Mouse (Mus musculus) right cerebral cortex, adult 2 months (tissue): ENCODE data around the gene Arhgef19.

Experiments used
- DNase-seq, 2 experiments: peaks; one replicate each; pipeline ENCODE4 v3.0.0; 2021 to 2022; ENCODE audit warnings: low spot score in 2 of 2

The Arhgef19 gene

DNA sequence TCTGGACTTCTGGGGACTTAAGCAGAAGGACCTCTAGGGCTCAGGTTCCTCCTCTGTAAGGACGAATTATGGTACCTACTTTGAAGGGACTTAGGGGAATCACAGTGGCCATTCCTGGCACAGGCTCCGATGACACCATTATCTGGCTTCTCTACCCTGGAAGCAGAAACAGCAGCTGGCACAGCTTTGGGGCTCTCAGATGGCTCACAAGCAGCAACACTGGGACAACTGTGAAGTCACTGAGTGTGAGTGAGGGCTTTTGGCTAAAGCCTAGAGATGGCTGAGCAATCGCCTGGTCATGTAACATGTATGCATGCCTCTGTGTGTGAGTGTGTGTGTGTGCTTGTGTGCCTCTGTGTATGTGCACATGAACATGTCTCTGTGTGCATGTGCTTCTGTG lies 2.4 kb upstream of the Arhgef19 start:
- no peak for DNase-seq

DNA sequence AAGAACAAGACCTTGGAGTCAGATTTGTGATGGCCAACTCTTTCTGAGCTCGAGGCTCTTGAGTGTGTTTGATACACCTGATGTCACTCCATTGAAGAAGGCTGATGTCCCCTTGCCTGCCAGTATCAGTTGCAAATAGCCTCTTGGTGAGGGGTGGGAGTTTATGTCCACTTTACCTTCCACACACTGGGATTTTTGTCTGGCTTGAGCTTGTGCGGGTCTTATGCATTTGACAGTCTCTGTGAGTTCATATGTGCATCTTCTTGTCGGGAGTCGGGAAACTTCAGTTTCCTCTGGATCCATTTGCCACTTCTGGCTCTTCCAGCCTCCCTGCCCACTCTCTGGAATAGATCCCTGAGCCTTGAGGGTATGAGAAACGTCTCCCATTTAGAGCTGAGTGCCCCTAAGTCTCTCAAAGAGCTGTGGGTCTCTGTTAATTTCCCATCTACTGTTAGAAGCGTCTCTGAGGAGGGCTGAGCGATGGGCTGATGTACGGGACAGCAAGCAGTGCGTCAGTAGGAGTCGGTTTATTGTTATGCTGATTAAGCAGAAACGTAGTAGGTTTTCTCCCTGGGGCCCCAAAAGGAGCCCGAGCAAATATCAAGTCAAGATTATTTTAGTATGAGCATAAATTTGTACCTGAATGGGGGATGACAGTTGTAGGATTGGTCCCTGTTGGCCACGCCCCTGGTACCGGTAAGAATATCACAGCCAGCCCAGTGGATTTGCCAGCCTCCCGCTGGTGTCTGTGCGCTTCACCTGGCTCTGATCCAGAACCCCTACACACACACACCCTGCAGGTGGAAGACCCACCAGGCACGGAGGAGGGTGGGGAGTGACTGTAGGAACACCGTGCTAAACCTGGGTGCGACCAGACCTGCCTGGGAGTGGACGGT lies 559 bp upstream of the Arhgef19 start:
- DNase-seq, result no peak

DNA sequence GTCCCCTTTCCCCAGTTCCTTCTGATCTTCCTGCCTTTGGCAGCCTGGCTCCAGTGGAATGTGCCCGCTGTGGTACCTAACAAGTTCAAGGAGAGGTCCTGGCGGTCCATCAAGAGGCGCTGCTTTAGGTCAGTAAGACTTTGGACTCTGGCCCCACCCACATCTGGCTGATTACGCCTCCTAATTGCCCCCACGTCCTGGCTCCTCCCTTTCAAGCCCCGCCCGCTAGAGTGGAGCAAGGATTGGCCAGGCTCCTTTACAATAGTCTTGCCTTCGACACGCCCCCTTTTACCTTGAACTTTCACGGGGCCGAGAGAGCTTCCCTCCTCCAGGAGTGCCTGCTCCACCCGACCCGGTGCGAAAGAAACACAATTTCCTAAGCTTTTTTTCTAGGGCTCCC lies 1.3 kb downstream of the Arhgef19 start:
- DNase-seq, result no peak

DNA sequence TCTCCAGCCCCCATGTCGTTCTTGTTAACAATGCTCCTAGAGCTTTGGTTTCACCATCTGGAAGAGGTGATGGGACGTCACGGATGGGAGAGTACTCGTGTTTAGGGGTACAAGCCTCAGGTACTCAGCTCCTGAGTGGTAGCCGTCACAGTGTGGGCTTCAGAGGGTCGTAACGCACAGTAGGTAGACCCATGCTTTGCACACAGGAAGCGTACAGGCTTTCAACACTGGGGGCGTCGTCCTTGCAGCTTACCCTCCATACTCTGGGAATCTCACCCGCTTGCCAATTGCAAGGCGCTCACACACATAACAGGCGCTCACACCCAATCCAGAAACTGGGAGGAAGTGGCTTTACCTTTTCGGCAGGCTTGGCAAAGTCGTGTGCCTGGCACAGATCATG lies 2.6 kb downstream of the Arhgef19 start:
- DNase-seq, result no peak

DNA sequence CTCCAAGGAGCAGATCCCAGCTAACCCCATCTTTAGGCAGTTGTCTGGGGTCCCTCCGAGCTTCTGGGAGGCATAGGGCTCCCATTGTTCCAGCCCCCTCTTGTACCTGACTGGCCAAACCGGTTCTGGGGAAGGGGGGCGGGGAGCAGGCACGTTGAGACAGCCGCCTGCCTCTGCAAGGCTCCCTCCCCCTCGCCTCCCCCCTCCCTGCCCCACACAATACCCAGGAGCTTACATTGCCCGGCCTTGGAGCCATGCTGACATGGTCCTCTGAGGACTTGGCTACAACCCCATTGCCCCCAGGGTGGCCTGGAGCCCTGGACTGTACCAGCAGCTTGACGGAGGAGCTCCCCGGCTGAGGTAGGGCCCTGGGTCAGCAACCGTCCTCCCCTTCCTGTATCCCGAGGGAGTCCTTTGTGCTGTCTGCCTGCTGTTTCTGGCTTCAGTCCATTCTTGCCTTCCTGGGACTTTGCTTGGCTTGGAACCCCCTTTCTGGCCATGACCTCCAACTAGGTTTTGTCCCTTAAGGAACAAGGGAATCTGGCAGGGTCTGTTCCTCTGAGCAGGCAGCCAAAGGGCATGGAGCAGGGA lies 3.4 kb downstream of the Arhgef19 start:
- DNase-seq, result no peak

DNA sequence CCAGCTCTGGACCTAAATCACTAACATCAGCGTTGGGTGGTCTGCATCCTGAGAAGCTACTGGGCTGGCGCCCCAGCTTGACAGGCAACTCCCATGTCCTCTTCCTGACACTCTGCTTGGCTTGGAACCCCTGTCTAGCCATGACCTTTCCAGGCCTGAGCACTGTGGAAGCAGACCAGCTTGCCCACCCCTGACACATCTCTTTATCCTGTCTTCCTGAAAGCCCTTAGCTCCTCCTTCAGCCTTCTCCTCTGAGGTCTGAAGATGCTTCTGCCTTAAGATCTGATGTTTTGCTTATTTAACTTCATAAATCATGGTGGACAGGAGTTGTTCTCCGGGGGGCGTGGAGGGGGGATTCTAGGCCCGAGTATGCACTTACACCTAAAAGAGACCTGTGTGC lies 4.3 kb downstream of the Arhgef19 start:
- DNase-seq, result no peak

DNA sequence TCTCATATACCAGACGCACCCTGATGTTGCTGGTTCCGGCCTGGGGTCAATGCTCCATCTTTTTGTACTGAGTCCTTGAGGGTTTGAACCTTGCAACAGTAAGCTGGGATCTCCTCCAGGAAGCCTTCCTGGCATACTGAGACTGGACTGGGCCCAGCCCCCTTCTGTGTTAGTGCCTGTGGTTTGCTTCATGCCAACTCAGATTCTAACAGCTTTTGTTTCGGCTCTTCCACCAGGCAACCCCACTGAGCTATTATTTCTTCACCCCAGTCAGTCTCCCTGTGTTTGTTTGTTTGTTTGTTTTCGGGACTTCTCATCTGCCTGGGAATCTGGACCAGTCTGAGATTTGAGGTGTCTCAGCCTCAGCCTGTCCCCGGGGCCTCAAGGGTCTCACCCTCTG lies 5.1 kb downstream of the Arhgef19 start:
- no peak for DNase-seq

DNA sequence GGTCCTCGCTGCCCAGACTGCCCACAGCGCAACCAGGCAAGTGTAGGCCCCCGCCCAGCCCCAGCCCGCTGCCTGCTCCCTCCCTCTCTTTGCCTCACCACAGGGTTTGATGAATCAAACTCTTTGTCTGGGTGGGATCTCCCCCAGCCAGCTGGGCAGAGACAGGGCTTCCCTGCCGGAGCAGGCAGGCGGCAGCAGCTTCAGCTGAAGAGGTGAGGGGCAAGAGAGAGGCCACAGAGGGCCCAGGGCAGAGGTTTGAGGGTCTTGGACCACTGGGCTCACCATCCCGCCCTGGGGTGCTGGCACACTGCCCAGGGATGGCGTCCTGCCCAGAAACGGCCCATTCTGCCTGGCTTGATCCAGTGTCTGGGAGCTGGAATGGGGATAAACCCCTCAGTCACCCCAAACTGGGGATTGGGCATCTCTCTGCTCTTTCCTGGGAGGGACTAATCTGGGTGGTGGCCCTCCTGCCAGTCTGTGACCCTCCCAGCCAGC lies 5.7 kb downstream of the Arhgef19 start:
- peak; percentile 52 to 54 for DNase-seq

DNA sequence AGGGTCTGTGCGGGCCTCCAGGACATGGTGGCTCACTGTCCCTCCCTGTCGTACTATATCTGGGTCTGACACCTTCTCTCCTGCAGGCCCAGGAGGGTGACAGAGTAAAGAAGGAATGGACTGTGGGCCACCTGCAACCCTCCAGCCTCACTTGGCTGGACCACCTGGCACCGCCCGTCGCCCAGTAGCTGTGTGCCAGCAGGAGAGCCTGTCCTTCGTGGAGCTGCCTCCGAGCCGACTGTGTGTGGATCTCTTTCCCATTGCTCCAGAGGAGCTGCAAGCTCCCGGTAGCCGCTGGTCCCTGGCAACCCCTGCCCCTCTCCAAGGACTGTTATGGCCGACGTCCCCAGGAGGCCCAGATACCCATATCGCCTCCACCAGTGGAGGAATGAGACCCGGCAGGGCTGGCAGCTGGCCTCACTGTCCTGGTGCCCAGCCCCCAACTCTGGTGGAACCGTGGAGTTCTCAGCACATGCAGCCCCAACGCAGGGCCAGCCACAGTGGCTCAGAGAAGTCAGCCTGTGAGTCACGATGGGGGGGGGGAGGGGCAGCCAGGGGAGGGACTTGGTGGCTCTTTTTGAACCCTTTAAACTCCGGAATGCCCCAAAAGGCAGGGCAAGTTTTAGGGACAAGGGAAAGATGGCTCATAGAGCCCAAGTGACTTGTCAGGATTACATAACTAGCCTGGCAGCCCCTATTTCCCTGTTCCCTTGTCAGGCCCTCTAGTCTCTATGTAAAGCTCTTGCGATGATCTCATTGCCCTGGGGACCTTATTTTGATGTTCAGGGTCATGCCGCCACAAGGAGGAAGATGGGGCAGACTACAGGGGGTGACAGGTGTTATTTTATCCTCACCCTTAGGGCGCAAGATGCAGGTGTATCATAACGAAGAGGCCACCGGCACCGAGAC lies 7.0 kb downstream of the Arhgef19 start:
- DNase-seq, result no peak

DNA sequence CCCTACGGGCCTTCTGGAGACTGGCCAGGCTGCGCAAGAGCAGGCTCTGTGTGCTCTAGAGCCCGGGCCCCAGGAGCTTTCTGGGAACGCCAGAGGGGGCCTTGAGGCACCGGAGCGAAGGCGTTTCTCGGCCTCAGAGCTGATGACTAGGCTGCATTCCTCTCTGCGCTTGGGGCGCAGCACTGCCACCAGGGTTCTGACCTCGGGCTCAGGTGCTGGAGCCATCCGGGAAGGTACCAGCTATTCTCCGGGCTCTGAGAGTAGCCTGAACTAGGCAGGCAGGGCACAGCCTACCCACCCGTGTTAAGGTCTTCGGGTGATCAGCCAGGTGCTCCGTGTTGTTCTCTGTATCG lies 7.7 kb downstream of the Arhgef19 start:
- no peak for DNase-seq

DNA sequence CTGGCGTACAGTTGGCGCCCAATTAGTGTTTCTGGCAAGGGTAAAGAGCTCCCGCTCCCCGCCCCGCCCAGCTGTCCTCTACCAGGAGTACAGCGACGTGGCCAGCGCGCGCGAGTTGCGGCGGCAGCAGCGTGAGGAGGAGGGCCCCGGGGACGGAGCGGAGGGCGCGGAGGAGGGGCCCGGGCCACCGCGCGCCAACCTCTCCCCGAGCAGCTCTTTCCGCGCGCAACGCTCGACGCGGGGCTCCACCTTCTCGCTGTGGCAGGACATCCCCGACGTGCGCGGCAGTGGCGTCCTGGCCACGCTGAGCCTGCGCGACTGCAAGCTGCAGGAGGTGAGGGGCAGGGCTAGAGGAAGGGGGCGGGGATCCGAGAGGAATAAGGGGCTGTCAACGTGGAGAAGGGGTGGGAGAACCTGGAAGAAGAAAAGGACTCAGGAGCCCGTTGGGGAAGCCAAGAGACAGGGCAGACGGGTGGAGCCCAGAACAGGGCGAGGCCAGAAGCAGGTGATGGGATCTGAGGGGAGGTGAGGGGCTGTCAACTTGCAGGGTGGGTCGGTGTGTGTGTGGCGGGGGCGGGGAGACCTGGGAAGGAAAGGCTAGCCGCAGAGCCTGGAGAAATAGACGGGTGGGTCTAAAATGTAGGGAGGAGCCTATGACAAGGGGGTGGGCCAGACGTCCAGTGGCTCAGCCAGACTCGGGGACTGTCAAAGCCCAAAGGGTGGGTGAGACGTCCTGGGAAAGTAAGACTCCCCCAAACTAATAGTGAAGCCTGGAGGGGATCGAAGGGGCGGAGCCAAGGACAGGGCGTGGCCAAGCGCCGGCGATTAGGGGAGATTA lies 8.7 kb downstream of the Arhgef19 start:
- no peak for DNase-seq

DNA sequence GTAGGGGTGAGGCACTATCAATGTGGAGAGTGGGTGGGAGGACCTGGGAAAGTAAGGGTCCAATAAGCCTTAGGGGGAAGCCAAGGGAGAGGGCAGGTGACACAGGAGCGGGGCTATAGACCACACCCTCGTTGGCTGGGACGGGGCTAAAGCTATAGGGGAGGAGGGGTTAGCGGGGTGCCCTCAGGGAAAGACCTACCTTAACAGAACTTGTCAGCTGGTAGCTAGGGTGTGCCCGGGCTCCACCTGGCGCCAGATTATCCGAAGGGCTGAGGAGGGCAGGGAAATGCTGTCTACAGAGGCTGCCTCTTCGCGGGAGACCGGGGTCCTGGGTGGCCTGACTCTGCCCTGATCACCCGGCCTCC lies 9.3 kb downstream of the Arhgef19 start:
- no peak for DNase-seq

DNA sequence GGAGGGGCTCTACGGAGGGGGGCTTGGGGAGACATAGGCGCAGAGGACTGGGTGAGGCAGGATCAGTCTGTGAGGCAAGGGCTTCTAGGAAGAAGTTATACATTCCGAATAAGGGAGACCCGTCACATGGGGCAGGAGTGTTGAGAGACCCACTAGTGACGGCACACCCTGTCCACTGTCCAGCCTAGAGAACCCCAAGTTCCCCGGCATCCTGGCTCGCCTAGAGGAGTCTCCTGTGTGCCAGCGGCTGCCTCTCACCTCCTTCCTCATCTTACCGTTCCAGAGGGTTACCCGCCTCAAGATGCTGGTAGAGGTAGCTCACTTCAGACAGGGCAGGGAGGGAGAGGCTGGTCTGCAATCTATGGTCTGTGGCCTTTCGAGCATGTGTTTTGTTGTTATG lies 10.1 kb downstream of the Arhgef19 start:
- DNase-seq, result no peak

DNA sequence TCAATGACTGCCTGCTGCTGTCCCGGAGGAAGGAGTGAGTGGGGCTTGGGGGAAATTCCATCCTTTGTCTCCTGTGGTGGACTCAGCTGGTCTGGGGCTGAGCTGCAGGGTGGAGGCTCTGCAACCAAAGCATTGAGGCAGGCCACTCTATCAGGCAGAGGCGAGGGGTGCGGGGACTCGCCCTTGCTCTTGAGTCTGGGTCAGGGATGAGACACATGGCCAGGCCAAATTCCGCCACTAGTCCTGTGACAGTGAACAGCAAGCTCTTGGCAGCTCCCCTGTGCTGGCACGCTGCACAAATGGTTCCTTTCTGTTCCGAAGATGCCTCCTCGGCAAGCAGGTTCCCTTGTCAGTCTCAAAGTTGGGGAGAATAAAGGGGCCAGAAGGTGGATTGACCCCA lies 11.8 kb downstream of the Arhgef19 start:
- DNase-seq, result no peak

DNA sequence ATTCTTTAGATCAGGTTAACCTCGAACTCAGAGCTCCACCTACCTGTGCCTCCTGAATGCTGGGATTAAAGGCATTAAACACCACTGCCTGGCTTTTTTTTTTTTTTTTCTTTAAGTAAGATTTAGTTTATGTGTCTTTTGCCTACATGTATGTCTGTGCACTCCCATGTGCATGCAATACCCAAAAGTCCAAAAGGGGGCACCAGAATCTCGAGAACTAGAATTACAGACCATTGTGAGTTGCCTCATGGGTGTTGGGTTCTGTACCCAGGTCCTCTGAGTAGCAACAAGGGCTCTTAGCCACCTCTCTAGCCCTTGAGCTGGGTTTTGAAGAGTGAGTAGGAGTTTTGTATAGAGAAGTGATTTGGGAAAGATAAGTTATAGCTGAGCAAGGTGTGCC lies 13.3 kb downstream of the Arhgef19 start:
- no peak for DNase-seq

DNA sequence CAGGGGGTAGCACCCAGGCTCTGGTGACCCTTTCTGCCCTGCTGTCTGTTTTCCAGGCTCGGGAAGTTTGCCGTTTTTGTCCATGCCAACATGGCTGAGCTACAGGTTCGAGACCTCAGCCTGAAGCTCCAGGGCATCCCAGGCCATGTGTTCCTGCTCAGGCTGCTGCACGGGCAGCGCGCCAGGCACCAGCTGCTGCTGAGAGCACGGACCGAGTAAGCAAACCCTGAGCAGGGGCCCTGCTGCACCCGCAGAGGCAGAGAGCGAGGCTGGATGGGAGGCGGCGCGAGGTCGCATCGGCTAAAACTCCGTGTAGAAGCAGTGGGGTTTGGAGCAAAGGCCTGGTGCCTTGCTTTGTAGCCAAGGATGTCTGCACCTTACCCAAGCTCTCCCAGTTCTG lies 14.9 kb downstream of the Arhgef19 start:
- no peak for DNase-seq

DNA sequence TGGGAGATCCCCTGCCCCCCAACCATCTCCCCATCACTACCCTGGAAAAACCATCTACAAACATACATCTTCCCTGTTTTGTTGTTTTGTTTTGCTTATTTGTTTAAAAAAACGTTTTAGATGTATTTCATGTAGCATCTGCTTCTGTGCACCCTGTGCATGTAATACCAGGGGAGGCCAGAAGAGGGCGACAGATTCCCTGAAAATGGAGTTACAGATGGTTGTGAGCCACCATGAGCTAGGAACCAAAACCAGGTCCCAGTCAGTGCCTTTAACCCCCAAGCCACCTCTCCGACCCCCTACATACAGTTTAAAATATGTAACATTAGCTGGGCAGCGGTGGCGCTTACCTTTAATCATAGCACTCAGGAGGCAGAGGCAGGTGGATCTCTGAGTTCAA lies 18.1 kb downstream of the Arhgef19 start:
- no peak for DNase-seq

DNA sequence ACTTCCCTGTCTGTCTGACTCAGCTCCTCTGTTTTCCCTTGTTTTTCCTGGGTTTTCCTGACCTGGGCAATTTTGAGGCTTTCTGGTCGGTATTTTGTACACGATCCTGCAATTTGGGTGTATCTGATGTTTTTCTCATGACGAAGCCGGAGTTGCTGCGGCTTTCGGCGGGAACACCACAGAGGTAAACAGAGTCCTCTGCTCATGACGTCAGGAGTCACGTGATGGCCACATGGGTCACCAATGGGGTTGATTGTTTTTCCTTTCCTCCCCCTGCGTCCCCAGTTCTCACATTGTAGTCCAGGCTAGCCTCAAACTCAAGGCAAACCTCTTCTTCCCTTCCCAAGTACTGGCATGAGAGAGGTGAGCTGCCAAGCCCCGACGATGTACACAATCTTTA lies 20.1 kb downstream of the Arhgef19 start:
- no peak for DNase-seq

DNA sequence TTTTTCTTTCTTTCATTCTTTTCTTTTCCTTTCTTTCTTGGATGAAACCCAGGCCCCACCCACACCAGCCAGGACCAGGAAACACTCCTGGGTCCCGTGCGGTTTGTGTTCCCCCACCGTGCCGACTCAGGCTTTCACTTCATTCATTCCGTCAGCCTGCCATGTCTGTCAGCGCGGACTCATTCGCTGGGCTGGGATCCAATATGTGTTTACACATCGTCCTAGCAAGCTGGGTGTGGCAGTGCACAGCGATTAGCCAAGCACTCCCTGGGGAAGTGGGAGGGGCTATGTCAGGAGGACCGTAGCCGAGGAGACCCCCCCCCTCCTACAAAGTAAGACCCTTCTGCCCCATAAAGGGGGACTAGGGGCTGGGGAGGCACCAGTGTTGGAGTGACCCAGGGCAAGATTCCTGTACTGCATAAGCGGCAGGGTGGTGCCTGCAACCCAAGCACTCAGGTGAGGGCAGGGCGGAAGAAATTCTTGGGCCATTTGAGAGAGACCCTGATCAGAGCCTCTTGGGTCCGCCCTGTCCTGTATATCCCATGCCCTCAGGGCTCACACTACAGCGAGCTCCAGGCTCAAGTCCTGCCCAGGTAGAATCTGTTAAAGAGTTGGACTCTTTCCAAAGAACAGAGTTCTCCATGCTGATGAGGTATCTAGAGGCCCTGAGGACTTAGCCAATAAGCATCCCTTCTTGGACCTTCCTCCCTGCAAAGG lies 20.9 kb downstream of the Arhgef19 start:
- no peak for DNase-seq

DNA sequence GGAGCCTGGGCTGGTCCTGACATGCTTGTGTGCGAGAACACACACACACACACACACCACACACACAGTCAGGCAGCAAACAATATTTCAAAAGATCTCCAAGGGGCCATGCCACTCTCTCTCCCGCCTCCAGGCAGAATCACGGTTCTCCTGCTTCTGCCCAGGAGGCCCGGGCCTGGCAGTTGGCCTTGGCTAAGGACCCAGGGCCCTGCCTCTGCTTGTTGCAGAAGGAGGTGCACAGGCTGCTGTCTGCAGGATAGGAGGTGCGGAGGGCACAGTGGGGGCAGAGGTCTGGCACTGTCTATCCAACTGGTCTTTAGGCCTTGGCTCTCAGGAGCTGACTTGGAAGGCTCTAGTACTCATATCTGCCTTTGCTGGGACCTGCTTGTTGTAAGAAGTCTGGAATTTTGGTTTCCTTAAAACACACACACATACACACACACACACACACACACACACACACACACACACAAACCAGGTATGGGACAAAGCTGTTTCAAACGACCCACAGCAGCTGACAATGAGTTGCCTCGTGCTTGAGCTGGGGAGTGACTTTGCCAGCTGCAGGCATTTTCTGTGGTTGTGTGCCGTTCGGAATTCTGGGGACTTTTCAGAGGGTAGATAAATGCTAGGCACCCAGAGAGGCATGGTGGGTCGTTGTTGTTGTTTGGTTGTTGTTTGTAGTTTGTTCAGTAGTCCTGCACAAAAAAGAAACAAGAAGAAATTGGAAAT lies 23.8 kb downstream of the Arhgef19 start:
- DNase-seq, result no peak
